Mouse (Mus musculus) lung, embryonic 15.5 days (tissue): ENCODE measurements around the gene Sesn1. TPM values are rescaled to one million over a fixed set of nuclear protein-coding genes. Genes with fewer than 3 reads are reported as not detected.
"Not testable (repeated sequence)": the region's sequence is repeated elsewhere in the genome, so short reads cannot be mapped to it uniquely, and the experiment has no call there.

Source experiments
- ATAC-seq: fragments of 200-750 bp; cut with Nextera tagmentation; 2 replicates; pipeline ENCODE4 v1.8.0; 2017; ENCODE audit warnings: moderate number of reproducible peaks, borderline replicate concordance; ENCODE audit not compliant: low FRiP score, low TSS enrichment; ENCODE audit errors: extremely low read depth
- H3K27ac ChIP-seq: fragments of 300-500 bp; sonication (generic); 2 replicates; pipeline ENCODE4 v1.5.1; 2015; ENCODE audit warnings: moderate library complexity, mild to moderate bottlenecking, inconsistent platforms
- H3K27me3 ChIP-seq: fragments of 300-500 bp; sonication (generic); 2 replicates; pipeline ENCODE4 v1.6.1; 2015; ENCODE audit warnings: inconsistent platforms
- H3K36me3 ChIP-seq: fragments of 300-500 bp; sonication (generic); 2 replicates; pipeline ENCODE4 v1.6.1; 2015; ENCODE audit warnings: inconsistent platforms
- H3K4me1 ChIP-seq: fragments of 300-500 bp; sonication (generic); 2 replicates; pipeline ENCODE4 v1.6.1; 2015; ENCODE audit warnings: inconsistent platforms
- H3K4me2 ChIP-seq: fragments of 300-500 bp; sonication (generic); 2 replicates; pipeline ENCODE4 v1.6.1; 2015; ENCODE audit warnings: inconsistent platforms, mild to moderate bottlenecking, moderate library complexity
- H3K4me3 ChIP-seq: fragments of 300-500 bp; sonication (generic); 2 replicates; pipeline ENCODE4 v1.5.1; 2015; ENCODE audit warnings: mild to moderate bottlenecking, inconsistent platforms
- H3K9ac ChIP-seq: fragments of 300-500 bp; sonication (generic); 2 replicates; pipeline ENCODE4 v1.6.1; 2015; ENCODE audit warnings: inconsistent platforms
- H3K9me3 ChIP-seq: fragments of 300-500 bp; sonication (generic); 2 replicates; pipeline ENCODE4 v1.6.1; 2016; ENCODE audit warnings: inconsistent platforms
- WGBS: fragments of 180-500 bp; shearing (Covaris S2); methylation state at CpG from one replicate; pipeline ENCODE4 v1.1.7; 2015; 5-methylcytosine and 5-hydroxymethylcytosine counted together
- polyA plus RNA-seq: library from polyadenylated mRNA; unstranded; fragments of >200 nt; fragmentation: Nextera tagmentation; extraction: Ambion mirVana; gene quantifications from 2 replicates; pipeline ENCODE4 v1.2.1, GENCODE M21; 2015

The Sesn1 gene
- polyA plus RNA-seq, 1 experiment from 2014 or later = 33.2 TPM

GRCm38 (mm10) chr10:41932943-41933342 is 123.2 kb downstream of the Sesn1 start:
- Histone ChIP-seq H3K36me3 (no peaks in the 10 kb centered on the region), H3K4me1 (peaks cover 35% of the 10 kb centered on the region), H3K4me3 (no peak overlapping the region), H3K9ac (no peak overlapping the region), H3K4me2 (no peak overlapping the region), H3K27ac (no peak overlapping the region), H3K27me3 (no peaks in the 10 kb centered on the region), H3K9me3 (no peaks in the 10 kb centered on the region)
- 78% methylated on average over 5 of the region's 5 CpGs for WGBS
- ATAC-seq = no peak

- no peaks in the 10 kb centered on the region for H3K36me3 ChIP-seq
- H3K4me2 ChIP-seq = no peak overlapping the region
- no peak overlapping the region for H3K27ac ChIP-seq
- ATAC-seq = no peak
- no peak overlapping the region for H3K4me3 ChIP-seq
- H3K9me3 ChIP-seq = no peaks in the 10 kb centered on the region
- WGBS = 58% methylated on average over 6 of the region's 6 CpGs
- H3K9ac ChIP-seq = no peak overlapping the region
- H3K4me1 ChIP-seq = peaks cover 35% of the 10 kb centered on the region
- H3K27me3 ChIP-seq = no peaks in the 10 kb centered on the region
Measured at GRCm38 (mm10) chr10:41933536-41933935, 123.8 kb downstream of the Sesn1 start.

GRCm38 (mm10) chr10:41934633-41935475 is 125.1 kb downstream of the Sesn1 start:
- ATAC-seq = peak; percentile 74
- Histone ChIP-seq H3K4me3 (peak overlapping the region; percentile 23), H3K27me3 (no peaks in the 10 kb centered on the region), H3K4me1 (peaks cover 35% of the 10 kb centered on the region), H3K27ac (peak overlapping the region; percentile 84), H3K9ac (no peak overlapping the region; the same call in 1 of the 2 replicates), H3K4me2 (peak overlapping the region; percentile 59), H3K9me3 (no peaks in the 10 kb centered on the region), H3K36me3 (no peaks in the 10 kb centered on the region)
- 2% methylated on average over 21 of the region's 21 CpGs for WGBS

GRCm38 (mm10) chr10:41935476-41935829 is 125.7 kb downstream of the Sesn1 start:
- H3K36me3 ChIP-seq = no peaks in the 10 kb centered on the region
- no peak overlapping the region for H3K9ac ChIP-seq
- peak; percentile 15; the same call in 1 of the 2 replicates for ATAC-seq
- peak overlapping the region; percentile 59 for H3K4me2 ChIP-seq
- no peaks in the 10 kb centered on the region for H3K9me3 ChIP-seq
- peaks cover 35% of the 10 kb centered on the region for H3K4me1 ChIP-seq
- no peaks in the 10 kb centered on the region for H3K27me3 ChIP-seq
- H3K27ac ChIP-seq = peak overlapping the region; percentile 84
- no peak overlapping the region for H3K4me3 ChIP-seq

GRCm38 (mm10) chr10:41936100-41936499 is 126.4 kb downstream of the Sesn1 start:
- Histone ChIP-seq H3K4me3 (no peak overlapping the region), H3K9ac (no peak overlapping the region), H3K9me3 (no peaks in the 10 kb centered on the region), H3K27ac (peak overlapping the region; percentile 16; the same call in 1 of the 2 replicates), H3K27me3 (no peaks in the 10 kb centered on the region), H3K4me1 (peaks cover 35% of the 10 kb centered on the region), H3K36me3 (no peaks in the 10 kb centered on the region), H3K4me2 (no peak overlapping the region)
- ATAC-seq = no peak
- 37% methylated on average over 4 of the region's 4 CpGs for WGBS

- Histone ChIP-seq H3K27me3 (no peaks in the 10 kb centered on the region), H3K27ac (no peak overlapping the region), H3K36me3 (no peaks in the 10 kb centered on the region), H3K4me3 (no peak overlapping the region), H3K4me1 (peaks cover 35% of the 10 kb centered on the region), H3K4me2 (no peak overlapping the region), H3K9me3 (no peaks in the 10 kb centered on the region), H3K9ac (no peak overlapping the region)
- WGBS = 28% methylated on average over 4 of the region's 4 CpGs
- no peak for ATAC-seq
Measured at GRCm38 (mm10) chr10:41937176-41937575, 127.4 kb downstream of the Sesn1 start.

- no peaks in the 10 kb centered on the region for H3K27me3 ChIP-seq
- H3K27ac ChIP-seq = no peak overlapping the region
- H3K9ac ChIP-seq = no peak overlapping the region
- H3K4me1 ChIP-seq = peaks cover 35% of the 10 kb centered on the region
- no peak overlapping the region for H3K4me2 ChIP-seq
- no peak for ATAC-seq
- H3K36me3 ChIP-seq = no peaks in the 10 kb centered on the region
- WGBS = 69% methylated on average over 4 of the region's 4 CpGs
- H3K9me3 ChIP-seq = no peaks in the 10 kb centered on the region
- no peak overlapping the region for H3K4me3 ChIP-seq
Measured at GRCm38 (mm10) chr10:41939090-41939489, 129.4 kb downstream of the Sesn1 start.

- H3K4me2 ChIP-seq, H3K9me3 ChIP-seq, H3K4me1 ChIP-seq, H3K4me3 ChIP-seq, H3K27ac ChIP-seq, H3K9ac ChIP-seq, H3K36me3 ChIP-seq, ATAC-seq, H3K27me3 ChIP-seq: not testable (repeated sequence)
- 85% methylated on average over 10 of the region's 10 CpGs for WGBS
Measured at GRCm38 (mm10) chr10:41952354-41952753, 142.6 kb downstream of the Sesn1 start.

- WGBS = 91% methylated on average over 14 of the region's 14 CpGs
- Histone ChIP-seq H3K36me3 (no peaks in the 10 kb centered on the region), H3K27me3 (no peaks in the 10 kb centered on the region), H3K4me3 (no peak overlapping the region), H3K27ac (no peak overlapping the region), H3K4me2 (no peak overlapping the region), H3K9ac (no peak overlapping the region), H3K4me1 (no peaks in the 10 kb centered on the region), H3K9me3 (no peaks in the 10 kb centered on the region)
- no peak for ATAC-seq
Measured at GRCm38 (mm10) chr10:41952850-41953527, 143.3 kb downstream of the Sesn1 start.

- no peak overlapping the region for H3K27ac ChIP-seq
- no peak overlapping the region for H3K9ac ChIP-seq
- no peak overlapping the region for H3K4me2 ChIP-seq
- 92% methylated on average over 5 of the region's 5 CpGs for WGBS
- no peaks in the 10 kb centered on the region for H3K36me3 ChIP-seq
- no peak overlapping the region for H3K4me3 ChIP-seq
- no peaks in the 10 kb centered on the region for H3K4me1 ChIP-seq
- H3K27me3 ChIP-seq = no peaks in the 10 kb centered on the region
- no peaks in the 10 kb centered on the region for H3K9me3 ChIP-seq
- no peak for ATAC-seq
Measured at GRCm38 (mm10) chr10:41953528-41953864, 143.8 kb downstream of the Sesn1 start.

- Histone ChIP-seq H3K9ac (no peak overlapping the region), H3K4me2 (no peak overlapping the region), H3K27ac (no peak overlapping the region), H3K4me3 (no peak overlapping the region), H3K4me1 (no peaks in the 10 kb centered on the region), H3K36me3 (no peaks in the 10 kb centered on the region), H3K9me3 (no peaks in the 10 kb centered on the region), H3K27me3 (no peaks in the 10 kb centered on the region)
- 87% methylated on average over 18 of the region's 18 CpGs for WGBS
- no peak for ATAC-seq
Measured at GRCm38 (mm10) chr10:41957421-41958225, 147.9 kb downstream of the Sesn1 start.
